Mouse (Mus musculus) hindbrain, embryonic 16.5 days (tissue): Measurements from ENCODE around the gene Rtp1. TPM values are rescaled to one million over a fixed set of nuclear protein-coding genes. Genes with fewer than 3 reads are reported as not detected.

Source experiments
- ATAC-seq: fragments of 200-750 bp; cut with Nextera tagmentation; 2 replicates; pipeline ENCODE4 v1.8.0; 2017; ENCODE audit warnings: moderate TSS enrichment, moderate library complexity
- H3K27ac ChIP-seq: fragments of 300-500 bp; sonication (generic); 2 replicates; pipeline ENCODE4 v1.5.1; 2014; ENCODE audit warnings: low read depth, mild to moderate bottlenecking, control low read depth, low read length, moderate library complexity
- H3K27me3 ChIP-seq: fragments of 300-500 bp; sonication (generic); replicated peaks from 2 replicates; pipeline ENCODE4 v1.6.1; 2014; ENCODE audit warnings: low read length; ENCODE audit not compliant: control insufficient read depth, insufficient read depth
- H3K36me3 ChIP-seq: fragments of 300-500 bp; sonication (generic); 2 replicates; pipeline ENCODE4 v1.6.1; 2014; ENCODE audit warnings: mild to moderate bottlenecking, low read length, moderate library complexity, mixed read lengths; ENCODE audit not compliant: control insufficient read depth, insufficient read depth
- H3K4me1 ChIP-seq: fragments of 300-500 bp; sonication (generic); 2 replicates; pipeline ENCODE4 v1.6.1; 2014; ENCODE audit warnings: low read depth, low read length; ENCODE audit not compliant: control insufficient read depth, insufficient read depth
- H3K4me2 ChIP-seq: fragments of 300-500 bp; sonication (generic); 2 replicates; pipeline ENCODE4 v1.6.1; 2014; ENCODE audit warnings: mild to moderate bottlenecking, low read length, control low read depth, moderate library complexity
- H3K4me3 ChIP-seq: fragments of 300-500 bp; sonication (generic); 2 replicates; pipeline ENCODE4 v1.5.1; 2014; ENCODE audit warnings: mild to moderate bottlenecking, low read length, control low read depth, moderate library complexity
- H3K9ac ChIP-seq: fragments of 300-500 bp; sonication (generic); 2 replicates; pipeline ENCODE4 v1.6.1; 2014; ENCODE audit warnings: low read depth, mild to moderate bottlenecking, control low read depth, low read length, moderate library complexity
- H3K9me3 ChIP-seq: fragments of 300-500 bp; sonication (generic); 2 replicates; pipeline ENCODE4 v1.6.1; 2014; ENCODE audit warnings: mild to moderate bottlenecking, low read length, moderate library complexity; ENCODE audit not compliant: control insufficient read depth
- WGBS: fragments of 180-500 bp; shearing (Covaris S2); extraction: QIAGEN DNeasy Blood & Tissue Kit; methylation state at CpG from one replicate; pipeline ENCODE4 v1.1.7; 2014; 5-methylcytosine and 5-hydroxymethylcytosine counted together
- polyA plus RNA-seq: library from polyadenylated mRNA; unstranded; fragments of >200 nt; fragmentation: Nextera tagmentation; extraction: Ambion mirVana; gene quantifications from 2 replicates; pipeline ENCODE4 v1.2.1, GENCODE M21; 2015

Rtp1 gene
- polyA plus RNA-seq, 1 experiment from 2014 or later: 0.14 TPM

DNA sequence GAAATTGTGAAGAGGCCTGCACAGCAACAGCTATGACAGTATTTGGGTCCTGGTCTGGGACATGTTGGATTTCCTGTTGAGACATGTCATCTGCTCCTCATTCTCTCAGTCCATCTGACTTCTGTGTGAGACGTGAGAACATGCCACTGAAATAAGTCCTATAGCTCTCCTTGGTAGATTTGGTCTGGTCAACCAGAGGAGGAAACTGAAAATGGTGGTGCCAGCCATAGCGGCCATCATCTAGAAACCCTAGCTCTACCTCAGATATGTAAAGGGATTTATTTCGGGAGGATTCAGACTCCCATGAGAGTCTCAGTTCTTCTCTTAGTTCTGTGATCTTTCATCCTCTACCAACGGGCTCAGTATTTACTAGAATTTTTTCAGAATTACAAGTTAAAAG lies 46.7 kb downstream of the Rtp1 start:
- 97% methylated on average over 4 of the region's 4 CpGs for WGBS
- no peak overlapping the region for H3K4me3 ChIP-seq
- H3K27me3 ChIP-seq: no peaks in the 10 kb centered on the region; the same call in 1 of the 2 replicates
- no peak for ATAC-seq
- H3K36me3 ChIP-seq: no peaks in the 10 kb centered on the region
- no peak overlapping the region for H3K27ac ChIP-seq
- H3K9ac ChIP-seq: no peak overlapping the region
- no peak overlapping the region for H3K4me2 ChIP-seq
- H3K4me1 ChIP-seq: no peaks in the 10 kb centered on the region
- H3K9me3 ChIP-seq: no peaks in the 10 kb centered on the region

DNA sequence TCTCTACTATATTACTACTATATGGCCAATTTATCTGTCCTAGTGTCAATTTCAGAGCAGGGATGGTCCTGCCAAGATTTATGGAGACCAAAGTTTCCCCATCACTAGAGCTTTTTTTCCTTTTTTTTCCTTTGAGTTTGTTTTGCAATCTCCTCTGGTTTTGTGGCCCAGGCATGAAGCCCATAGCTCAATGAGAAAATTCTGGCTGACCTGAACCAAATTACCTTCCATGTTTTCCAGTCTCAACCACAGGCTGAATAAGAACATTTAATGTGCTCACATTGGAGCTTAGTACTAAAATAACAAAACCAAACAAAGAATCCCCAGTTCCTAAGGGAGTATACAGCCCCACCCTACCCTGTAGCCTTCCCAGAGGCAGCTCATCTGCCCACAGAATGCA lies 47.7 kb downstream of the Rtp1 start:
- Histone ChIP-seq H3K4me1 (no peaks in the 10 kb centered on the region), H3K4me3 (no peak overlapping the region), H3K9ac (no peak overlapping the region), H3K4me2 (no peak overlapping the region), H3K9me3 (no peaks in the 10 kb centered on the region), H3K27ac (no peak overlapping the region), H3K36me3 (no peaks in the 10 kb centered on the region), H3K27me3 (no peaks in the 10 kb centered on the region; the same call in 1 of the 2 replicates)
- ATAC-seq: no peak

DNA sequence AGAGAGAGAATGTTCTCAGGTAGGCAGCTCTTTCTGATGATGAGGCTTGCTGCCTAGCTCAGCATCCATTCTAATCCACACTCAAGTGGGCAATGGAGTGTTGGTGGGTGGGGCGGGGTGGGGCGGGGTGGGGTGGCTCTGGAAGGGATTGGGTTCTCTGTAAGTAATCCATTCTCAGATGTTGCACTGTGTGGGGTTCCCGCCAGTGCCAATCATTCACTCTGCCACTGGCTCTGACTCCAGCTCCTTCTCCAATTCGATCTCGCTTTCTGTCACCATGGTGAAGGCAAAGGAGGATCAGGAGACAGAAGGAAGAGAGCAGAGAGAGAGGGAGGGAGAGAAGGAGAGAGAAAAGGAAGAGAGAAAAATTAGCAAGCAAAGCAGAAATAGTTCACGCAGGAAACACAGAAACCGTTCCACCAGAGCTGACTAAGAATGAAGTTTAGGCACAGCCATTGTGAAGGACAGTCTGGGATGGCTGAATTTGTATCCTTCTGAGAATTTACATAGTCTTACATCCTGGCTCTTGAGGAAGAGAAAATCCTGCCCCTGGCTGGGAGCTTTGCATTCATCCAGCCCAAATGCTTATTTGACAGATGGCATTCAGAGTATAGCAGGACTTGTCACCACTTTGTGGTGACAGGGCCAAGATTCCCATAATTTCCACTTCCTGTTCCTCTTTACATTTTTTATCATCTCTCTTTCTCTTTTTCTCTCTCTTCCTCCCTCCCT lies 51.1 kb downstream of the Rtp1 start:
- 62% methylated on average over 7 of the region's 7 CpGs for WGBS
- Histone ChIP-seq H3K4me2 (no peak overlapping the region), H3K27ac (no peak overlapping the region), H3K9ac (no peak overlapping the region), H3K4me1 (no peaks in the 10 kb centered on the region), H3K36me3 (no peaks in the 10 kb centered on the region), H3K27me3 (no peaks in the 10 kb centered on the region), H3K9me3 (no peaks in the 10 kb centered on the region), H3K4me3 (no peak overlapping the region)
- ATAC-seq: no peak

DNA sequence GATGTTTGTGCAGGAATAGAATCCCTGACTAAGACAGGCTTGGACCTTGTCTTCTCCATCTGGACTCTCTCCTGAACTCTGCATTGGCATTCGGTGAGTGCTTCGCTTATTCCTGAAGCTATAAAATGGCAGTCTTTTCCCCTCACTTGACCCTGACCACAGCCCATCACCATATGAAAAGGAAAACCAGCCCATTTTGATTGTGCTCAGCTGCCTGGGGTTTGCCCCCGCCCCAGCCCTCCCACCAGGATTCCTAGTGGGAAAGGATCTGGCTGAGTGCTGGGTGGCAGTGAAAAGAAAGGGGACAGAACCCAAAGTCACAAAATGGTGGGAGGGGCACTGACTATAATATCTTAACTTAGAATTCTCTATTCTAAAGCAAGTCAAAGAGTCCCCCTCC lies 53.3 kb downstream of the Rtp1 start:
- ATAC-seq: no peak
- H3K27ac ChIP-seq: no peak overlapping the region
- no peaks in the 10 kb centered on the region for H3K4me1 ChIP-seq
- no peak overlapping the region for H3K9ac ChIP-seq
- H3K9me3 ChIP-seq: no peaks in the 10 kb centered on the region
- H3K4me3 ChIP-seq: no peak overlapping the region
- H3K27me3 ChIP-seq: no peaks in the 10 kb centered on the region
- H3K36me3 ChIP-seq: no peaks in the 10 kb centered on the region
- H3K4me2 ChIP-seq: no peak overlapping the region
- 33% methylated on average over 3 of the region's 3 CpGs for WGBS

DNA sequence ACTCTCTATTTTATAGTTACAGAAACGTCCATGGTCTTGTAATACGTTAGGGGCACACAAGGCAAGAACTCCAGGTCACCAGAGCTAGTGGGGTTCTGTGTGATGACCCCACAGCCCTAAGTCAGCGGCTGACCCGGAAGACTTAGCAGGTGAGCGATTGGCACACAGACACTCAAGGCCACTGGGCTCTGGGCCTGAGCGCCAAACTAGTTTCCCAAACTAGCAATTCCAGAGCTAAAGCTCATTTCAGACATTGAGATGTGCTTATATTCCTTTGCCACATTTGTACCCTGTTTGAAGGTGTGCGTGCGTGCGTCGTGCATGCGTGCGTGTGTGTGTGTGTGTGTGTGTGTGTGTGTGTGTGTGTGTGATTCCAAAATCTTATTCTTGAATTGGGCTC lies 53.9 kb downstream of the Rtp1 start:
- Histone ChIP-seq H3K36me3 (no peaks in the 10 kb centered on the region; the same call in 1 of the 2 replicates), H3K9me3 (no peaks in the 10 kb centered on the region), H3K27ac (no peak overlapping the region), H3K27me3 (no peaks in the 10 kb centered on the region), H3K4me2 (no peak overlapping the region), H3K9ac (no peak overlapping the region), H3K4me1 (no peaks in the 10 kb centered on the region), H3K4me3 (no peak overlapping the region)
- no peak for ATAC-seq
- WGBS: 92% methylated on average over 12 of the region's 12 CpGs

DNA sequence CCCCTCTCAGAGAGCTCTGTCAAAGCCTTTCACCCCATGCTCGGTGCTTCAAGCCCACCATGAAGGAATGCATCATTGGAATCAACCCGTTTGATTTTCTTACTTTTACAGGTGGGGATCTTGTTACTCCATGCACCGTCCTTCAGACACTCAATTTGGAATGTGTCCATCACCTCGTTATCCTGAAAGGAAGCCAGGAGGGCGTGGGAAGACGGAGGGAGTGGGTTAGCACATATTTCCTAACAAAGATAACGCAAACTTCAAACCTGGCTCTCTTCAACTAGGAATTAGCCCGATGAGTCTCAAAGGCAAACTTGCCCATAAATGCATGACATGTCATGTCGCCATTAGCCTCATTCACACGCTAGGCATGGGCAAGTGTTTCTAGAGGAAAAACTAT lies 54.4 kb downstream of the Rtp1 start:
- Histone ChIP-seq H3K4me1 (no peaks in the 10 kb centered on the region), H3K9me3 (no peaks in the 10 kb centered on the region), H3K4me3 (no peak overlapping the region), H3K36me3 (no peaks in the 10 kb centered on the region; the same call in 1 of the 2 replicates), H3K4me2 (no peak overlapping the region), H3K27me3 (no peaks in the 10 kb centered on the region), H3K9ac (no peak overlapping the region), H3K27ac (no peak overlapping the region)
- 84% methylated on average over 10 of the region's 10 CpGs for WGBS
- no peak for ATAC-seq

Other genes starting within 250 kb of the Rtp1 start
- 18.4 and 22.6 TPM in 2 replicates for gene St6gal1, start 204.4 kb upstream of the Rtp1 start, polyA plus RNA-seq
- 4.0 and 4.3 TPM in 2 replicates for gene Rtp4, start 91.2 kb downstream of the Rtp1 start, polyA plus RNA-seq
- gene Masp1, start 91.7 kb downstream of the Rtp1 start, polyA plus RNA-seq: 28.0 and 29.9 TPM in 2 replicates